Mouse (Mus musculus): ENCODE measurements around the gene Iba57. TPM values are rescaled to one million over a fixed set of nuclear protein-coding genes. Genes with fewer than 3 reads are reported as not detected.
"Not testable (repeated sequence)": the region's sequence is repeated elsewhere in the genome, so short reads cannot be mapped to it uniquely, and the experiment has no call there.

Gene Iba57
- polyA plus RNA-seq (2016; fragmentation: Nextera tagmentation; extraction: Ambion mirVana): 5.2 and 5.4 TPM in 2 replicates

DNA sequence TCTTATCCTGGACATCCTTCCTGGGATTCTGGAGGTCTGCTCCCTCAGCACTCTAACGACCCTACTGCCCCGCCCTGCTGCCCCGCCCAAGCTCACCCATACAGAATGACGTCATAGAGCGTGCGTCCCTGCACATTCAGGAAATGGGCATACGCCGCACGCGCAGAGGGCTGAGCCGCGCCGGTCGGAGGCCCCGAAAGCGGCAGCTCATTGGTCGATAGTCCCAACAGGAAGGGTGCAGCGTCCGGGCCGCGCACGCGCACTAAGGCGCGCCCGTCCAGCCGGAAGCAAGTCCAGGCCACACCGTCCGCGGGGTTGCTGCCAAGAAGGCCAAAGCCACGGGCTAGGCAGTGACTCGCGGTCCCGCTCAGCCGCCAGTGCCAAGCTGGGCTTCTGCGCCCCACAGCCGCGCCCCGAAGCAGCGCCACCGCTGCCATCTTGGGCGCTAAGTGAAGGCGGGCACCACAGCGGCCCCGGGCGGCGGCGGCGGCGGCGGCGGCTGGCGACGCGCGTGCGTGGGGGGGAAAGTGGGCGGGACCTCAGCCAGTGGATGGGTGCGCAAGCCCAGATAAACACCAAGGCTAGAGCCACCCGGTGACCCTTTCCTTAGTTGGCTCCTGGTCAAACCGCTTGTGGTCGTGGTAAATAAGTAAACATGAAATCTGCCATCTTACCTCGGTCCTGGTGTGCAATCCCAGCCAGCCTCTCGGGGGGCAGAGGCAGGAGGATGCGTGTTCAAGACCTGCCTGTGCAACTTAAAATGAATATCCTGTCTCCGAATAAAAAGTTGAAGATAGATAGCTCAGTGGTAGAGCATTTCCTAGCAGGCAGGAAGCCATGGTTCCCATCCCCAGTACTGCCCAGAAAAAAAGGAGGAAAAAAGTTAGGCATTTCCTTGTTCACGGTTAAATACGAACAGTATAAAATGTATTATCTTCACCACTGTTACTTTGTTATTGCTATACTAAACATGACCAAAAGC is at the start of gene Iba57:
Gene Iba57, minus strand, starts transcription at position 485 of the 982 bp plus-strand sequence.
- Histone ChIP-seq H3K9me3 (replicated peaks) (no peaks in the 10 kb centered on the region), H3K27me3 (ENCODE audit: low read depth, poor library complexity, severe bottlenecking) (no peaks in the 10 kb centered on the region), H3K27ac (replicated peaks) (peak within 1 kb of the TSS; percentile 98), H3K4me3 (peak within 1 kb of the TSS; percentile 86), H3K36me3 (peaks cover 3% of the 10 kb centered on the region), H3K4me1 (peaks cover 21% of the 10 kb centered on the region)
- peak; percentile 98 for DNase-seq (ENCODE audit: low spot score)
- WGBS: 3% methylated on average over 68 of the region's 68 CpGs

DNA sequence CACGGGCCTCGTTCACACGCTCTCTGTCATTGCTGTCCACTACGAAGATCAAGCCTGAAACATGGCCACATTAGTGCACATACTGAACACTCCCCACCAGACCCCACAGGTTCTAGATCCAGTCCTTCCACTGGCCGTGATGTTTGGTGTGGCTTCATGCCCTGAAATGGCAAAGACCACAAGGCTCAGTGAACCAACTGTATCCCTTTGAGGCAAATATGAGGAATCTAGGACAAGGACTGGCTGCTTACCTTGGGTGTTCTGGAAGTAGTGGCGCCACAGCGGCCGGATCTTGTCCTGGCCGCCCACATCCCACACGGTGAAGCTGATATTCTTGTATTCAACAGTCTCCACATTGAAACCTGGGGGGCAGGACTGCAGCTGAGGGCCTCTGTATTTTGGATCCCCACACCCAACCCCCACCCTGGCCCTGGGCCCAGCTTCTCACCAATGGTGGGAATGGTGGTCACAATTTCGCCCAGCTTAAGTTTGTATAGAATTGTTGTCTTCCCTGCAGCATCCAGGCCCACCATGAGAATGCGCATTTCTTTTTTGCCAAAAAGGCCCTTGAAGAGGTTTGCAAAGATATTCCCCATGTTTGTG is 49.5 kb upstream of the Iba57 start:
- Histone ChIP-seq H3K27me3 (ENCODE audit: low read depth, poor library complexity, severe bottlenecking) (no peaks in the 10 kb centered on the region), H3K4me3 (no peak overlapping the region), H3K9me3 (replicated peaks) (no peaks in the 10 kb centered on the region), H3K27ac (replicated peaks) (no peak overlapping the region), H3K4me1 (peaks cover 28% of the 10 kb centered on the region), H3K36me3 (peaks cover 82% of the 10 kb centered on the region)
- DNase-seq (ENCODE audit: low spot score): no peak
- WGBS: 95% methylated on average over 12 of the region's 12 CpGs

DNA sequence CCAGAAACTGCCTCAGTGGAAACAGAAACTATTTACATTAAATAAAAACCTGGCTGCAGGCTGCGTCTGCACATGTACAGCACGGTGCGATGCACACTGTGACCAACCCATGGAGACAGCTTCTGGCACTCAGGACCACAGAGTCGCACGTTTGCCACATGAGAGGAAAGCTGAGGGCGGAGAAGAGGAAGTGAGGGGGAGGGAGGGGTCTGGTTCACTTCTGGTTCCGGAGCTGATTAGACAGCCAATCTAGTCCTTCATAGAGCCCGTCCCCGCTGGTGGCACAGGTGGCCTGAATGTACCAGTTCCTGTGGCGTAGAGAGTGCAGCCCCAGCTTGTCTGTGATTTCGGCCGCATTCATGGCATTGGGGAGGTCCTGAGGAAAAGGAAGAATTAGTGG is 48.8 kb upstream of the Iba57 start:
- Histone ChIP-seq H3K4me1 (peaks cover 33% of the 10 kb centered on the region), H3K36me3 (peaks cover 76% of the 10 kb centered on the region)
- 90% methylated on average over 12 of the region's 12 CpGs for WGBS
- H3K4me3 ChIP-seq; H3K27me3 ChIP-seq (ENCODE audit: low read depth, poor library complexity, severe bottlenecking); H3K27ac ChIP-seq (replicated peaks); DNase-seq (ENCODE audit: low spot score); H3K9me3 ChIP-seq (replicated peaks): not testable (repeated sequence)

DNA sequence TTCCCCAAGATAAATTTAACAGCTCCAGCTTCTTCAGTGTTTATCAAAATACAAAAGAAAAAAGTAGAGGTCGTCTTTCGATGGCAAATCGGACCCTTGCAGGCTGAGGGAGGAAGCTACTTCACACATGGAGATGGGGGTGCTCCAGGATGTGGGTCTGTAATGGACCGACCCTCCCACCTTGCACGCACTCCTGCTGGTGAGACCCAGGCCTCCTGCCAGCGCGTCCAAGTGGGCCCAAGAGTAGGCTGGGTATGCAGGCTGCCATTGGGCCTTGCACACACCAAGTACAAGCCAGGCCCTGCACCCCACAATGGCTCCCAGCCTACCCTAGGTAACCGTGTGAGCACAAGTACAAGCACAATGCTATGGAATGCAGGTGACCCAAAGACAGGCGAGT is 48.0 kb upstream of the Iba57 start:
- WGBS: 95% methylated on average over 9 of the region's 9 CpGs
- Histone ChIP-seq H3K36me3 (peaks cover 78% of the 10 kb centered on the region), H3K4me1 (peaks cover 33% of the 10 kb centered on the region)
- not testable (repeated sequence) for H3K27ac ChIP-seq (replicated peaks); DNase-seq (ENCODE audit: low spot score); H3K27me3 ChIP-seq (ENCODE audit: low read depth, poor library complexity, severe bottlenecking); H3K9me3 ChIP-seq (replicated peaks); H3K4me3 ChIP-seq

DNA sequence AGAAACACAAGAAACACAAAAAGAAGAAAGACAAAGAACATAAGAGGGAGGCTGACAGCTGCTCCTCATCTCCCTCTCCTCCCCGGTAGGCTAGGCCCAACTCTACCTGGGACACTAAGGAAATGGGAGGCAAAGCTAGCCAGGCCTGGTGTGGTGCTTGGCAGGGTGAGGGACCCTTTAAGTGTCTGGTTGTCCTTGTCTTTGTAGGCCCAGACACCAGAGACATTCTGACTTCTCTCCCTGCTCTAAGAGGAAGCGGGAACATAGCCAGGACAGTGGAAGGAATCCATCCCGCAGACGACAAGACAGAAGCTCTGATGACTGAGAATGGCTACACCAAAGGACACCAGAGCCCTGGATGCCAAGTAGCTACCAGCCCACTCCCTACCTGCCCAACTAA is 46.5 kb upstream of the Iba57 start:
- Histone ChIP-seq H3K4me3 (no peak overlapping the region), H3K9me3 (replicated peaks) (no peaks in the 10 kb centered on the region), H3K4me1 (peaks cover 33% of the 10 kb centered on the region), H3K27me3 (ENCODE audit: low read depth, poor library complexity, severe bottlenecking) (no peaks in the 10 kb centered on the region), H3K27ac (replicated peaks) (no peak overlapping the region), H3K36me3 (peaks cover 79% of the 10 kb centered on the region)
- no peak for DNase-seq (ENCODE audit: low spot score)
- 89% methylated on average over 4 of the region's 4 CpGs for WGBS

DNA sequence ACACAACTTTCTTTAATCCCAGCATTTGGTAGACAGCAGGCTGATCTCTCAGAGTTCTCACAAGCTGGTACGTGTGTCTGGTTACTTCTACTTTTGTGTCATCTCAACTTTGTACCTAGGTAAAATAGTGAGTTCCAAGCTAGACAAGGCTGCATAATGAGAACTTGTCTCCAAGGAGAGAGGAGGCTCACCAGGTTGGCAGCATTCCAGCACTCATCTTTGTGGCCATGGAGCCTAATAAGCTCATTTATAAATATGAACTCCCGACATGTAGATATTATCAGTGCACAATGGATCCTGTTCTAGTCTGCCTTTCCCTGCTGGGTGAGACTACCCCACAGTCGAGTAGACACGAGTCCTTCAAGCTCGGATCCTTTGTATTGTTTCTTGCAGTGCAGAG is 46.0 kb upstream of the Iba57 start:
- Histone ChIP-seq H3K36me3 (peaks cover 79% of the 10 kb centered on the region), H3K4me1 (peaks cover 33% of the 10 kb centered on the region), H3K4me3 (peak overlapping the region; percentile 95), H3K9me3 (replicated peaks) (no peaks in the 10 kb centered on the region), H3K27me3 (ENCODE audit: low read depth, poor library complexity, severe bottlenecking) (no peaks in the 10 kb centered on the region), H3K27ac (replicated peaks) (no peak overlapping the region)
- 85% methylated on average over 5 of the region's 5 CpGs for WGBS
- no peak for DNase-seq (ENCODE audit: low spot score)

DNA sequence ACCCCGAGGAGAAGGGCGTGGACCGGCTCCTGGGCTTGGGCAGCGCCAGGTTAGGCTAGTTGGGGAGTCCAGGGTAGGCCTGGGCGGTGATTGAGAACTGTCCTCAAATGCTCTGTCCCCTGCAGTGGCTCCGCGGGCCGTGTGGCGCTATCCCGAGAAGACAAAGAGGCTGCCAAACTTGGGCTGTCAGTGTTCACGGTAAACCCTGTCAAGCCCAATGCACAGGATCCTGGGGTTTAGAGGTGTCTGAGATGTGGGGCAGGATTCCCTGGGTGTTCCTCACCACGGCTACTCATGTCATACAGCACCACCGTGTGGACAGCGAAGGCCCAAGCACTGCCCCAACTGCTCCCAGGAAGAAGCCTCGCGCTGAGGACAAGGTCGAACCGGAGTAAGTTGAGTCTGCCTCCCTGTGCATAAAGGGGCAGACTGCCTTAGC is 45.5 kb upstream of the Iba57 start:
- H3K9me3 ChIP-seq (replicated peaks): no peaks in the 10 kb centered on the region
- DNase-seq (ENCODE audit: low spot score): peak; percentile 71
- peak overlapping the region; percentile 95 for H3K4me3 ChIP-seq
- no peaks in the 10 kb centered on the region for H3K27me3 ChIP-seq (ENCODE audit: low read depth, poor library complexity, severe bottlenecking)
- 14% methylated on average over 18 of the region's 18 CpGs for WGBS
- H3K27ac ChIP-seq (replicated peaks): peak overlapping the region; percentile 94
- peaks cover 27% of the 10 kb centered on the region for H3K4me1 ChIP-seq
- peaks cover 80% of the 10 kb centered on the region for H3K36me3 ChIP-seq

DNA sequence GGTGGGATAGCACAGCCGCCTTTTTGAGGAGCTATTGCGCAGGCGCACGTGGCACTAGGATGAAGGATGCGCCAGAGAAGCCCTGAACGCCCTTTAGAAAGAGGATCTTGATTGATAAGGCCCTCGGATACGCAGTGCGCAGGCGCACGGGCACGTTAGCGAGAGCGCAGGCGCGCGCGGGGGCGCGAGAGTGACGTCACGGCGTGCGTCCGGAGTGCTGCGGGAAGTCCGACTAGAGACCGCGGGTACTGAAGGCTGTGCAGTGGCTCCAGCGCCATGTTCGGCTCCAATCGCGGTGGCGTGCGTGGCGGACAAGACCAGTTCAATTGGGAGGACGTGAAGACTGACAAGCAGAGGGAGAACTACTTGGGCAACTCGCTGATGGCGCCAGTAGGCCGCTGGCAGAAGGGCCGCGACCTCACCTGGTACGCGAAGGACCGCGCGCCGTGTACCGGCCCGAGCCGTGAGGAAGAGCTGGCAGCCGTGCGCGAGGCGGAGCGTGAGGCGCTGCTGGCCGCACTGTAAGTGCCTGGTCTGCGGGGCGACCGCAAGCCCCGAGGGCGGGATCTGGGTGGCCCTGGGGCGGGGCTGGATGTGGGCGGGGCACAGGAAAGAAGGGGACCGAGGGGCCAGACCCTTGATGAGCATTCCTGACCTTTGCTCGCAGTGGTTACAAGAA is 44.8 kb upstream of the Iba57 start, which contains the start of gene 2310033P09Rik:
Gene 2310033P09Rik, plus strand, starts transcription at position 169 of the 679 bp plus-strand sequence.
- H3K27ac ChIP-seq (replicated peaks): peak within 1 kb of the TSS; percentile 94
- WGBS: under 1% methylated on average over 67 of the region's 67 CpGs
- H3K27me3 ChIP-seq (ENCODE audit: low read depth, poor library complexity, severe bottlenecking): no peaks in the 10 kb centered on the region
- H3K4me3 ChIP-seq: peak within 1 kb of the TSS; percentile 95
- DNase-seq (ENCODE audit: low spot score): peak; percentile 96
- H3K9me3 ChIP-seq (replicated peaks): no peaks in the 10 kb centered on the region
- peaks cover 27% of the 10 kb centered on the region for H3K4me1 ChIP-seq
- peaks cover 75% of the 10 kb centered on the region for H3K36me3 ChIP-seq

DNA sequence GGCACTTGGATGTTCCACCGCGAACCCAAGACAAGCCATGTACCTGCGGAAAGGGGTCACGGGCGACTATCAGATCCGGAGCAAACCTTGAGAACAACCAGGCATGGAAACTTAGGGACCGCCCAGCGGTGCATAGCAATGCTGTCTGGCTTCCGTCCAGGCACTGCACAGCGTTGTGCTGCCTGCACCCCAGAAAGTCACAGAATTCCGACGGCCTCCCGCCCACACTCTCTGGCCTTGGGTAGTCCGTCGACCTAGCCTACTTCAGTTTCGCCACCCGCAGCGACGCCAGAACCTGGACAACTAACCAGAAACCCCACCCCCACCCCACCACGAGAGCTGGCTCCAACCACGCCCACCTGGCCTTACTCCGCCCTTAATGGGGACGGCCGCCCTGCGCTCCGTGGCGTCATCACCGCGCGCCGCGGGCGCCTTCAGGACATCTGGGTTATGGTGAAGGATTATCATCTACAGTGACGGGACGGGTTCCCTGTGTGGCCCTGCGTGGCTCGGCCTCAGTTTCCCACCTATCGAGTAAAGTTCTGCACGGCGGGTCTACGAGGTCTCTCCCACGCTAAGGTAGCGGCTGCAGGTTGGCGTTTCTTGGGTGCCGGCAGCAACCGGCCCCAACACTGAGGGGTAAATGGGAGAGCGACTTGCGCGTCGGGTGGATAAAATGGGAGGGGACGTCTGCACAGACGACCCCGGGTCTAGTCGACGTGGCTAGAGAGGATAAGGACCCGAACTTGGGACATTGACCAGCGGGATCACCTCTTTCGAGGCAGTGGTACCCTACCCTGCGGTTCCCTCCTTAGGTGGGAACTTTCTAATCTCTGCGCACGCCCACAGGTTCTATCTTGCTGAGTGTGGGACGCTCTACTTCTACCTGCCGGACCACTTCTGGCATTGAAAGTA is 38.8 kb upstream of the Iba57 start, which contains the start of gene Mrpl55:
Gene Mrpl55, plus strand, starts transcription at position 406 of the 915 bp plus-strand sequence.
- Histone ChIP-seq H3K36me3 (peaks cover 46% of the 10 kb centered on the region), H3K27me3 (ENCODE audit: low read depth, poor library complexity, severe bottlenecking) (no peaks in the 10 kb centered on the region), H3K4me3 (peak within 1 kb of the TSS; percentile 98), H3K27ac (replicated peaks) (peak within 1 kb of the TSS; percentile 85), H3K4me1 (peaks cover 18% of the 10 kb centered on the region), H3K9me3 (replicated peaks) (no peaks in the 10 kb centered on the region)
- peak; percentile 96 for DNase-seq (ENCODE audit: low spot score)
- 1% methylated on average over 63 of the region's 63 CpGs for WGBS

DNA sequence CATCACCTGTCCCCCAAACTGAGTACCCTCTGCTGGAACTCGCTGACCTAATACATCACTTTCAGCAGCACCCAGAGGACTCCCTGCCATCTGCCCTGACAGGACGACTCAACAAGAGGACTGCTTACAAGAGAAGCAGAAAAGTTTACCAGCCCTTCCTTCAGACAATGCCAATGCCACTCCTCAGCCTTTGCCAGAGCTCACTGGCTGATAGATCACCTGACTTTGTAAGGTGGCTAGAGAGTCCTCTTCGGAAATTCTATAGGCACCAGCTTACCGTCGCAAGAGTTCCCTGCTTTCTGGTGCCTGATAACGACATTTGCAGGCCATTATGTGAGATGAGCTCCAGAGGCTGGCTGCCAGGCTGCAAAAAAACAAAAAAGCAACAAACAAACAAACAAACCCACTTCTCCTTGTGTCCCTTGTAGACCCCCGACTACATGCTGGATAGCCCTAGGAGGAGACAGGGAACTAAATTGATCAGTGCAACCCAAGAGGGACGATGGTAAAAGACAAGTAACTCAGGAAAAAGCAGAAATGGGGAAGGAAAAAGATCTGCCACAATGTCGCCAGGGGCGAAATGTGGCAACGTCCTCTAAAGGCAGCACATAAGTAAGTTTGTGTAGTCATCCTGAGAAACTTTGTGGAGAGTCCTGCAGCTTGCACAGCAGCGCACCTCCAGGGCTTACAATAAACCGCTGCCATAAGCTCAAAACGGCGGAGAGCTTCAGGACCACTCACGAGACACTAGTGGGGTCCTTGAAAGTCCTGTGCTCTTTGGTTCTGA is 37.9 kb upstream of the Iba57 start:
- no peak for DNase-seq (ENCODE audit: low spot score)
- Histone ChIP-seq H3K4me3 (peak overlapping the region; percentile 98), H3K27ac (replicated peaks) (peak overlapping the region; percentile 85), H3K9me3 (replicated peaks) (no peaks in the 10 kb centered on the region), H3K27me3 (ENCODE audit: low read depth, poor library complexity, severe bottlenecking) (no peaks in the 10 kb centered on the region), H3K4me1 (peaks cover 18% of the 10 kb centered on the region), H3K36me3 (peaks cover 38% of the 10 kb centered on the region)
- WGBS: 38% methylated on average over 16 of the region's 16 CpGs

DNA sequence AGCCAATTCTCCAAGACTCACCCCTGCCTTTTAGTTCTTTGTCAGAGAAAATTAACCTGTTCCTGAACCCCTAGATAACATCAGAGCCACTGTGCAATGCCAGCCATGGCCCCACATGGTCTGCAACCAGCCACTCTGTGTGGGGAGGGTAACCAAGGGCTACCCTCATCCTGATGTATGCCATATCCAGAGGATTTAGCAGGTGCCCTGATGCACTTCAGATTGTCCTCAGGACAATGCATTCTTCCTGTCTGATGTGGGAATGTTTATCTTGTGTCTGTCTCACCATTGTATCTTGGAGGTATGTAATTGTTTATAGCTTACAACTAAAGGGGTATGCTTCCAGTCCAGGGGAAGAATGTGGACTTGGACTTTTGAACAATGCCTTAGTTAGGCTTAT is 32.7 kb upstream of the Iba57 start:
- H3K27ac ChIP-seq (replicated peaks): no peak overlapping the region
- H3K4me1 ChIP-seq: peaks cover 6% of the 10 kb centered on the region
- no peak for DNase-seq (ENCODE audit: low spot score)
- H3K9me3 ChIP-seq (replicated peaks): no peaks in the 10 kb centered on the region
- peaks cover 13% of the 10 kb centered on the region; the same call in 1 of the 2 replicates for H3K36me3 ChIP-seq
- no peaks in the 10 kb centered on the region; the same call in 1 of the 2 replicates for H3K27me3 ChIP-seq (ENCODE audit: low read depth, poor library complexity, severe bottlenecking)
- no peak overlapping the region for H3K4me3 ChIP-seq

Measured in midbrain, embryonic 10.5 days (tissue).